Mouse (Mus musculus) megakaryocyte-erythroid progenitor cell, adult 5-6 weeks (primary cell): ENCODE data around the gene Fam185a. TPM values are rescaled to one million over a fixed set of nuclear protein-coding genes. Genes with fewer than 3 reads are reported as not detected.

Source experiments
- ATAC-seq: replicated peaks from 2 replicates; pipeline ENCODE4 v1.8.0; 2016; ENCODE audit warnings: mild to moderate bottlenecking, inconsistent platforms; ENCODE audit not compliant: severe bottlenecking, poor library complexity, low FRiP score, low TSS enrichment
- total RNA-seq, 2 experiments: library from RNA; stranded (forward) in 1 of 2; stranded (reverse) in 1 of 2; fragments of 200-1000, 215-1000 nt in 1 of 2; fragments of >200 nt in 1 of 2; fragmentation: Nextera tagmentation in 1 of 2; gene quantifications; 2 replicates each; pipeline ENCODE4 v1.2.3; 2014 to 2017

The Fam185a gene
- total RNA-seq, 2 experiments from 2014 or later: 10.8 to 12.4 TPM

GRCm38 (mm10) chr5:21418613-21419012, 6.1 kb upstream of the Fam185a start:
- ATAC-seq: no peak

DNA sequence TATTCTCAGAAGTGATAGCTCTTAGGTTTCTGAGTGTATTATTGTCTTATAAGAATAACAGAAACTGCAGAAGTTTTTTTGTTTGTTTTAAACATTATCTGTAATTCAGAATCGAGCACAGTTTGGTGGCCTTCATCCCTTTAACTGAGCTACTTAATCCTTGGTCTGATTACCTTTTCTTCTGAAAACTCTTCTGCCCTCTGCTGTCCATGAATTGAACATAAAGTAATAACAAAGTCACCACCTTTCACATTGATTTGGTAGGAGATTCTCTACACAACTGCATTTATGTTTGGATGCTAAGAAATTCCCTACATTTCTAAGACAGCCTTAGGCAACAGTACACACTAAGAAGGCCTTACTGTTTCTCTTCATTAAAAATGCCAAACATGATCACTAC, 4.1 kb upstream of the Fam185a start:
- no peak for ATAC-seq

- ATAC-seq: no peak
Observed at GRCm38 (mm10) chr5:21426666-21427065, 1.9 kb downstream of the Fam185a start.

GRCm38 (mm10) chr5:21434148-21434929, 9.6 kb downstream of the Fam185a start:
- peak; percentile 71; the same call in 1 of the 2 replicates for ATAC-seq

DNA sequence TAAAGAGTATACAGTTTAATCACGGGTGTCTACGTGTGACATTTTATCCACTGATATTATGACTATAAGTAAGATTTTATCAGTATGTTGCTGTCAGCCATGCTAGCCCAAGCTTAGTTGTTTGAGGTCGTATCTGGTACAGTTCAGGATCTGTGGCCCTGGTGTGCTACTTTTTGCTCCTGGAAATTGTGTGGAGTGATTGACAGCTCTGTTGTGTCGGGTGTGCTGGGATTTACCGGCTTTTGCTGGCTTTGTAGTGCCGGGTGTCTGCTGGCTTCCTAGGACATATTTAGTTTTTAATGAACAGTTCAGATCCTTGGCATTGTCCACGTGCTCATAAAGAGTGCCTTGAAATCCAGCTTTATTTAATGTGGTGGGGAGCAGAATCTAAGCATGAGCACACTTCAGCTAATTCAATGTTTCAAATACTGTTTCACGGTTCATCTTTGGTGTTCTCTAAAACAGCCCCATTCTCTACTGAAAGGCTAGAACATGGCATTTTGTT, 11.8 kb downstream of the Fam185a start:
- ATAC-seq: no peak

DNA sequence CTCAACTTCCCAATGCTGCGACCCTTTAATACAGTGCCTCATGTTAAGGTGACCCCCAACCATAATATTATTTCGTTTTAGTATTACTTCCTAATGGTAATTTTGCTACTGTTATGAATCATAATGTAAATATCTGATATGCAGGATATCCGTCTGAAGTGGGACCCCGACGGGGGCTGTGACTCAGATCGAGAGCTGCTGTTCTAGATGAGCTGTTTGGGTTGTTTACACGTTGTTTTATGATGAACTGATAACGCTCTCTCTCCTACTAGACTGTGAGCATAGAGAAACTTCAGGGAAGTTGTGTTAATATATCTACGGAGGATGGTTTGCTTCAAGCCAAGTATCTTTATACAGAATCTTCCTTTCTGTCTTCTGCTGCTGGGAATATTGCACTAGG, 13.7 kb downstream of the Fam185a start:
- no peak for ATAC-seq

DNA sequence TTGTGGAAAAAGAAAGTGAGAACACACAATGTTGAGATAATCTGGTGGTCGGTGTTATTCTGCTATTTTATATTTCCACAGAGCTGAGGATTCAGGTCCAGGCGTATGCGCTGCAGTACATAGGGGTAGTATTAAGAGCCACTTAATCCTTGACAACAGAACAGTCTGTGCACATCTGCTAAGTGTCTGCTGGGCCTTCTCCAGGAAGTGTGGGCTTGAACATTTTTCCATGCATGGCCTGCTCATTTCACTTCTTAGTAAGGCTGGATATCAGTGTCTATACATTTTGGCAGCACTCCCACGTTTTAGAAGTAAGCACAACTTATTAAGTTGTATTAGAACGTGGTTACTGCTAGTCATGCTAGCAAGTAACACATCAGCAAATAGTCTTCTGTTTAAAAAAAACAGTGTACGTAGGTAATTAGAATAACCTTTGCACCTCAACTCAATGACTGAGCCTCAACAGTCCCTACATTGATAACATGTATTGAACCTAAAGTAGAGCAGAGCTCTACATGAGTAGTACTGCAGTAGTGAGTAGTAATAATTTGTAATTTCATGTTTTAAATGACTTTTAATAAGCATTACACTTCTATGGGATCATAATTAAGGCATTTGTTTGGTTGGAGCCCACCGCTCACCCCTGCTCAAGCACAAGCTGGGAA, 14.8 kb downstream of the Fam185a start:
- no peak for ATAC-seq

- ATAC-seq: no peak
Observed at GRCm38 (mm10) chr5:21440833-21441530, 16.2 kb downstream of the Fam185a start.

DNA sequence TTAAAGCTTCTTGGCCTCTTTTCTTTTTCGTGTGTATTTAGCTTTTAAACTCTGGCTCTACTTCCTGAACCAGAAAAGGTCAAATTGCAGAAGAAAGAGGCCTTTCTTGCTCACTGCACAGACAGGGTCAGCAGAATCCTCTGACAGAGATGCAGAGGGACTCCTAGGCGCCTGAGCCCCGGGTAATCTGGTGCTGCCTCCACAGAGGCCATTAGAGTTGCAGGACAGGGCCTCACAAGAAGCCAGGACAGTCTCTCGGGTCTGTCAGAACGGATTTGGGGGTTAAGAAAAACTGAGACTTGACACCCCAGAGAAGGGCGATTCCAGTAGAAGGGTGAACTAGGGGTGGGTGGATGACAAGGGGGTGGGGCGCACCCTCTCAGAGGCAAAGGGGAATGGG, 42.6 kb downstream of the Fam185a start:
- ATAC-seq: no peak

- no peak for ATAC-seq
Observed at GRCm38 (mm10) chr5:21468100-21468499, 43.3 kb downstream of the Fam185a start.

GRCm38 (mm10) chr5:21478428-21478827, 53.7 kb downstream of the Fam185a start:
- no peak for ATAC-seq

GRCm38 (mm10) chr5:21479746-21480145, 55.0 kb downstream of the Fam185a start:
- no peak for ATAC-seq

DNA sequence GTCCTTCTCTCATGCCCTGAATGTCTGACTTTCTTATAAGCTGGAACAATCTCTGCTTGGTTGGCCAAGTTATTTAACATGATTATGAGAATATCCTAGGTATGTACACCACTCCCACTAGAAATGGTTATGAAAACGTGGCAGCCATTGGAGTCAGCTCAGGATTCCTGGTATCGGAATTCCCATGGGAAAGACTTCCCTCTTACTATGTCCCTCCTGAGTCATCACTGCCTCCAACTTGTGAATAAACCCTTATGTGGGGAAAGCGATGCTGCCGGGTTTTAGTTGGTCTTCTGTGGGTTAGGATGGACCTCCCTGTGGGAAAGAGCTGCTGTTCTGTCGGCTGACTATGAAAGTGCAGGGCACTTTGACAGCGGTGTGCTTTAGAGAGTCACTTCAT, 56.8 kb downstream of the Fam185a start:
- ATAC-seq: no peak

- ATAC-seq: no peak
Observed at GRCm38 (mm10) chr5:21482446-21483222, 57.9 kb downstream of the Fam185a start.

DNA sequence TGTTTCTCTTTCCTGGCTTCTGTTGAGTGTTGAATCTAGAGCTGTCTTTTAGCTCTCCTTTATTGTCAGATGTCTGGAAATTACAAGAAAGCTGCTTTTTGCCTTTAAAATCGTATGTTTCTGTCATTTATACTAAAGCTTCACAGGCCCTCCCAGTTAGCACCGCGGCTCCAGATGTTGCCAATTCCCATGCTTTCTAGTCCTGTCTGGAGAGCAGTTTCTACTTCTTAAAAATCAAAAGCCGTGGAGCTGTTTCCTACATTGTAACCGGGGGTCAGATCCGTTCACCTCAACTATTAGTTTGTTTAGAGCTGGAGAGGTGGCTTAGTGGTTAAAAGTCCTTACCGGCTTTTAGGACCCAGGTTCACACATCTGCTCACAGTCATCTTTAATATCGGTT, 58.5 kb downstream of the Fam185a start:
- no peak for ATAC-seq

- no peak for ATAC-seq
Observed at GRCm38 (mm10) chr5:21485197-21485829, 60.6 kb downstream of the Fam185a start.

GRCm38 (mm10) chr5:21486798-21487197, 62.0 kb downstream of the Fam185a start:
- ATAC-seq: no peak

GRCm38 (mm10) chr5:21487306-21487705, 62.5 kb downstream of the Fam185a start:
- ATAC-seq: no peak

GRCm38 (mm10) chr5:21487716-21488115, 63.0 kb downstream of the Fam185a start:
- ATAC-seq: no peak
